Mouse (Mus musculus) lung, embryonic 15.5 days (tissue): ENCODE results near the gene Duox1. TPM values are rescaled to one million over a fixed set of nuclear protein-coding genes. Genes with fewer than 3 reads are reported as not detected.

ENCODE experiments used
- ATAC-seq: fragments of 200-750 bp; cut with Nextera tagmentation; 2 replicates; pipeline ENCODE4 v1.8.0; 2017; ENCODE audit warnings: moderate number of reproducible peaks, borderline replicate concordance; ENCODE audit not compliant: low FRiP score, low TSS enrichment; ENCODE audit errors: extremely low read depth
- H3K27ac ChIP-seq: fragments of 300-500 bp; sonication (generic); 2 replicates; pipeline ENCODE4 v1.5.1; 2015; ENCODE audit warnings: moderate library complexity, mild to moderate bottlenecking, inconsistent platforms
- H3K27me3 ChIP-seq: fragments of 300-500 bp; sonication (generic); 2 replicates; pipeline ENCODE4 v1.6.1; 2015; ENCODE audit warnings: inconsistent platforms
- H3K36me3 ChIP-seq: fragments of 300-500 bp; sonication (generic); 2 replicates; pipeline ENCODE4 v1.6.1; 2015; ENCODE audit warnings: inconsistent platforms
- H3K4me1 ChIP-seq: fragments of 300-500 bp; sonication (generic); 2 replicates; pipeline ENCODE4 v1.6.1; 2015; ENCODE audit warnings: inconsistent platforms
- H3K4me2 ChIP-seq: fragments of 300-500 bp; sonication (generic); 2 replicates; pipeline ENCODE4 v1.6.1; 2015; ENCODE audit warnings: inconsistent platforms, mild to moderate bottlenecking, moderate library complexity
- H3K4me3 ChIP-seq: fragments of 300-500 bp; sonication (generic); 2 replicates; pipeline ENCODE4 v1.5.1; 2015; ENCODE audit warnings: mild to moderate bottlenecking, inconsistent platforms
- H3K9ac ChIP-seq: fragments of 300-500 bp; sonication (generic); 2 replicates; pipeline ENCODE4 v1.6.1; 2015; ENCODE audit warnings: inconsistent platforms
- H3K9me3 ChIP-seq: fragments of 300-500 bp; sonication (generic); 2 replicates; pipeline ENCODE4 v1.6.1; 2016; ENCODE audit warnings: inconsistent platforms
- WGBS: fragments of 180-500 bp; shearing (Covaris S2); methylation state at CpG from one replicate; pipeline ENCODE4 v1.1.7; 2015; 5-methylcytosine and 5-hydroxymethylcytosine counted together
- polyA plus RNA-seq: library from polyadenylated mRNA; unstranded; fragments of >200 nt; fragmentation: Nextera tagmentation; extraction: Ambion mirVana; gene quantifications from 2 replicates; pipeline ENCODE4 v1.2.1, GENCODE M21; 2015

The Duox1 gene
- polyA plus RNA-seq, 1 experiment from 2014 or later = 0.10 TPM

- 1% methylated on average over 48 of the region's 48 CpGs for WGBS
- peak; percentile 36; the same call in 1 of the 2 replicates for ATAC-seq
- Histone ChIP-seq H3K27ac (no peak overlapping the region), H3K4me1 (peaks cover 27% of the 10 kb centered on the region), H3K4me2 (peak overlapping the region; percentile 59), H3K36me3 (no peaks in the 10 kb centered on the region), H3K4me3 (peak overlapping the region; percentile 36), H3K9me3 (no peaks in the 10 kb centered on the region), H3K27me3 (peaks cover 90% of the 10 kb centered on the region), H3K9ac (peak overlapping the region; percentile 13; the same call in 1 of the 2 replicates)
Measured at GRCm38 (mm10) chr2:122301081-122301920, 14.2 kb upstream of the Duox1 start.

GRCm38 (mm10) chr2:122301921-122302573 is 13.4 kb upstream of the Duox1 start:
- peak overlapping the region; percentile 59 for H3K4me2 ChIP-seq
- H3K4me3 ChIP-seq = peak overlapping the region; percentile 36
- no peaks in the 10 kb centered on the region for H3K36me3 ChIP-seq
- WGBS = 8% methylated on average over 23 of the region's 23 CpGs
- 0 out of 2 replicates have a peak overlapping the region, but pooled peaks have one; percentile 13 for H3K9ac ChIP-seq
- H3K27ac ChIP-seq = no peak overlapping the region
- no peak for ATAC-seq
- peaks cover 27% of the 10 kb centered on the region for H3K4me1 ChIP-seq
- H3K9me3 ChIP-seq = no peaks in the 10 kb centered on the region
- H3K27me3 ChIP-seq = peaks cover 91% of the 10 kb centered on the region

GRCm38 (mm10) chr2:122302574-122303241 is 12.8 kb upstream of the Duox1 start:
- no peaks in the 10 kb centered on the region for H3K9me3 ChIP-seq
- WGBS = 10% methylated on average over 9 of the region's 9 CpGs
- H3K4me3 ChIP-seq = no peak overlapping the region
- H3K4me1 ChIP-seq = peaks cover 25% of the 10 kb centered on the region
- no peak overlapping the region for H3K4me2 ChIP-seq
- H3K36me3 ChIP-seq = no peaks in the 10 kb centered on the region
- ATAC-seq = no peak
- H3K27me3 ChIP-seq = peaks cover 89% of the 10 kb centered on the region
- H3K27ac ChIP-seq = no peak overlapping the region
- no peak overlapping the region for H3K9ac ChIP-seq

GRCm38 (mm10) chr2:122304544-122304943 is 10.9 kb upstream of the Duox1 start:
- no peak for ATAC-seq
- 82% methylated on average over 6 of the region's 6 CpGs for WGBS
- H3K4me2 ChIP-seq = no peak overlapping the region
- peaks cover 84% of the 10 kb centered on the region for H3K27me3 ChIP-seq
- no peak overlapping the region for H3K27ac ChIP-seq
- H3K9ac ChIP-seq = no peak overlapping the region
- H3K9me3 ChIP-seq = no peaks in the 10 kb centered on the region
- H3K4me1 ChIP-seq = peaks cover 13% of the 10 kb centered on the region
- no peak overlapping the region for H3K4me3 ChIP-seq
- no peaks in the 10 kb centered on the region for H3K36me3 ChIP-seq

GRCm38 (mm10) chr2:122305097-122305892 is 10.2 kb upstream of the Duox1 start:
- no peak for ATAC-seq
- Histone ChIP-seq H3K36me3 (no peaks in the 10 kb centered on the region), H3K27ac (no peak overlapping the region), H3K4me3 (no peak overlapping the region), H3K9me3 (no peaks in the 10 kb centered on the region), H3K4me1 (peaks cover 13% of the 10 kb centered on the region), H3K27me3 (peaks cover 78% of the 10 kb centered on the region), H3K4me2 (no peak overlapping the region), H3K9ac (no peak overlapping the region)
- WGBS = 81% methylated on average over 16 of the region's 16 CpGs

- Histone ChIP-seq H3K4me3 (no peak overlapping the region), H3K4me2 (no peak overlapping the region), H3K4me1 (peaks cover 9% of the 10 kb centered on the region), H3K9ac (no peak overlapping the region), H3K27ac (no peak overlapping the region), H3K36me3 (no peaks in the 10 kb centered on the region), H3K9me3 (no peaks in the 10 kb centered on the region), H3K27me3 (peaks cover 78% of the 10 kb centered on the region)
- ATAC-seq = no peak
- 34% methylated on average over 4 of the region's 4 CpGs for WGBS
Measured at GRCm38 (mm10) chr2:122306184-122306583, 9.3 kb upstream of the Duox1 start.

GRCm38 (mm10) chr2:122309647-122310046 is 5.8 kb upstream of the Duox1 start:
- H3K27ac ChIP-seq = no peak overlapping the region
- no peaks in the 10 kb centered on the region for H3K36me3 ChIP-seq
- ATAC-seq = no peak
- H3K4me2 ChIP-seq = no peak overlapping the region
- H3K4me1 ChIP-seq = peaks cover 8% of the 10 kb centered on the region; the same call in 1 of the 2 replicates
- 39% methylated on average over 3 of the region's 3 CpGs for WGBS
- no peak overlapping the region for H3K4me3 ChIP-seq
- H3K9ac ChIP-seq = no peak overlapping the region
- no peaks in the 10 kb centered on the region for H3K9me3 ChIP-seq
- H3K27me3 ChIP-seq = peaks cover 78% of the 10 kb centered on the region

GRCm38 (mm10) chr2:122311561-122311960 is 3.9 kb upstream of the Duox1 start:
- Histone ChIP-seq H3K9ac (no peak overlapping the region), H3K9me3 (no peaks in the 10 kb centered on the region), H3K4me2 (no peak overlapping the region), H3K4me1 (peaks cover 8% of the 10 kb centered on the region; the same call in 1 of the 2 replicates), H3K27me3 (peaks cover 77% of the 10 kb centered on the region), H3K36me3 (no peaks in the 10 kb centered on the region), H3K27ac (no peak overlapping the region), H3K4me3 (no peak overlapping the region)
- 59% methylated on average over 2 of the region's 2 CpGs for WGBS
- ATAC-seq = no peak

- WGBS = 4% methylated on average over 27 of the region's 27 CpGs
- H3K4me2 ChIP-seq = peak overlapping the region; percentile 50
- peaks cover 8% of the 10 kb centered on the region; the same call in 1 of the 2 replicates for H3K4me1 ChIP-seq
- H3K9me3 ChIP-seq = no peaks in the 10 kb centered on the region
- H3K36me3 ChIP-seq = no peaks in the 10 kb centered on the region
- H3K27ac ChIP-seq = no peak overlapping the region
- H3K4me3 ChIP-seq = peak overlapping the region; percentile 26
- ATAC-seq = peak; percentile 66
- peaks cover 66% of the 10 kb centered on the region for H3K27me3 ChIP-seq
- no peak overlapping the region for H3K9ac ChIP-seq
Measured at GRCm38 (mm10) chr2:122312722-122313417, 2.6 kb upstream of the Duox1 start.

GRCm38 (mm10) chr2:122313536-122313935 is 1.9 kb upstream of the Duox1 start, which contains the start of gene Duoxa1:
TSS of gene Duoxa1 (minus strand) at chr2:122313730.
- H3K27me3 ChIP-seq = peaks cover 63% of the 10 kb centered on the region
- no peak within 1 kb of the TSS for H3K27ac ChIP-seq
- 1% methylated on average over 24 of the region's 24 CpGs for WGBS
- peaks cover 8% of the 10 kb centered on the region; the same call in 1 of the 2 replicates for H3K4me1 ChIP-seq
- H3K36me3 ChIP-seq = no peaks in the 10 kb centered on the region
- no peaks in the 10 kb centered on the region for H3K9me3 ChIP-seq
- peak within 1 kb of the TSS; percentile 50 for H3K4me2 ChIP-seq
- ATAC-seq = no peak
- no peak within 1 kb of the TSS for H3K9ac ChIP-seq
- peak within 1 kb of the TSS; percentile 26 for H3K4me3 ChIP-seq
